Mouse (Mus musculus) liver, adult 2 months (tissue): ENCODE measurements around the gene Map4k1.

ENCODE experiments used
- CTCF ChIP-seq: fragments of 200-500 bp; IDR thresholded peaks from 2 replicates; pipeline ENCODE4 v1.5.1; 2011; ENCODE audit warnings: low read depth, low read length, control low read depth
- POLR2A ChIP-seq: fragments of 200-500 bp; IDR thresholded peaks from 2 replicates; pipeline ENCODE4 v1.6.1; 2011; ENCODE audit warnings: low read length, control low read depth; ENCODE audit not compliant: insufficient read depth; ENCODE audit errors: extremely low read depth

GRCm38 (mm10) chr7:28939418-28940183 is 42.2 kb upstream of the Map4k1 start:
- TF ChIP-seq POLR2A (no peak), CTCF (no peak)
